Mouse (Mus musculus) ZHBTc4 (cell line): Measurements from ENCODE around the gene Rnd1.

Experiments used
- DNase-seq: peaks from one replicate; pipeline ENCODE4 v3.0.0-alpha.2; 2011; ENCODE audit warnings: low read depth, low spot score

The Rnd1 gene

DNA sequence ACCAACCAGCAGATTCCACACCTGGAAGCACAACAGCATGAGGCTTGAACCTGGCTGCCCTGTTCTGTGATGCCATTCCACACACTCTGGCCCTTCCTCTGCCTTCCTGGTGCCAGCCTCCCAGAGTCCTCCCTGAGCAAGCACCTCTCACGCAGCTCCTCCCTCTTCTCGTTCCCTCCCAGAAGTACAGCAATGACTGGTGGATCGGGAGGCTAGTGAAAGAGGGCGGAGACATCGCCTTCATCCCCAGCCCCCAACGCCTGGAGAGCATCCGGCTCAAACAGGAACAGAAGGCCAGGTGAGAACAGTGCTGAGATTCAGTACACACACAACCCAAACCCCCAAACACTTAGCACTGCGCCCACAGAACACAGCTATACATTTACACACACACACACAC lies 37.1 kb downstream of the Rnd1 start:
- DNase-seq = peak; percentile 91

DNA sequence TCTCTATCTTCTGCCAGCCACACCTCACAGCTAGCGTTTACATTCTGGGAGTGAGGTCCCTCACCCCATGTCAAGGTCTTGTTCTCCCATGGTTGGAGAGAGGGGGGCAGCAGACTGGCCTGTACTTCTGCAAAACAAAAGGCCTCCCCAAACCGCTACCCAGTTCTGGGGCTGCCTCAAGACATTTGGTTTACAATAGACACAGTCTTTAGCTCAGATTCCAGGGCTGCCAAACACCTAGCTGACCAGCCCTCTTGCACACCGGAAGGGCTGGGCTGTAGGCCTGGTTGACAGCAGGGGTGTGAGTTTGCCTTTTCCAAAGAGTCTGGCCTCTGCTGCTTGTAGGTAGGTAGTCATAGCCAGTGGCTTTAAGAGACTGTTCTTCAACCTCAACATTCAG lies 40.1 kb downstream of the Rnd1 start:
- DNase-seq = no peak

DNA sequence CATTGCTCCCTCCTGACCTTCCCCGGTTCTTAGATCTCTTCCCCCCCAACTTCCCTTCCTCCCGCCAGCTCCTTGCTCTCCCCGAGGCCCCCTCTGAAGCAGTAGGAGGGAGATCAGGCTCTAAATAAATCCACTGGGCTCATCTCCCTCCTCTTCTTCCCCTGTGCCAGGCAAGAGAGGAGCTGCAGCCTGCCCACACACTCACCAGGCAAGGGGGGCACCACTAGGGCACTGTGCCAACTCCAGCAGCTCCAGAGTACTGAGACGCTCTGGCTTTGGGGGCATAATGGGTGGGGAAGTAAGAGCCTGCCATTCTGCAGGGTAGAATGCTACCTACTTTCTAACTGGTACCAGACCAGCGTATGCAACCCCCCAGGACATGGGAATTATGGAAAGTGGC lies 40.7 kb downstream of the Rnd1 start:
- DNase-seq = no peak

DNA sequence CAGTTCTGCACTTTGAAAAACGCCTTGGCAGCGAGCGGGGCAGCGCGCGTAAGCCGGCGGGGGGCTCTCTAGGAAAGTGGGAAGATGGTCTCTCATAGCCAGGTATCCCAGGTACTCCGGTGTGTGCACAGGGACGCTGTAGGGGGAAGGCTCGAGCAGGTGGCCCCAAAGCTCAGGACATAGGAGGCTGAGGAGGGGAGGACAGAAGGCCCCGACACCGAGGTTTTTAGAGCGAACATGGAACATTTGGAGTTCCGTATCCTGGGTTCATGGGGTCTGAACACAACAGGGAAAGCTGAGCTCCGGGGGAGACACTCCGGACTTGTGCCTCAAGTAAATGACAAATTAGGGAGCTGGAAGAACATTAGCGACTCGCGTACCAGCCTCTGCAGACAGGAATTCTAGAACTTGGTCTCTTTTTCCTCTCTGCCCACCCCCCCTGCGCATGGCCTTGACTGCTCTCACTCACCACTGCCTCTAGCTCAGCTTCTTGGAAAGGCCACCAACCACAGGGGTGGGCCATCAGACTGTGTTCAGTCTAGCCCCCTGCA lies 41.9 kb downstream of the Rnd1 start:
- DNase-seq = no peak

DNA sequence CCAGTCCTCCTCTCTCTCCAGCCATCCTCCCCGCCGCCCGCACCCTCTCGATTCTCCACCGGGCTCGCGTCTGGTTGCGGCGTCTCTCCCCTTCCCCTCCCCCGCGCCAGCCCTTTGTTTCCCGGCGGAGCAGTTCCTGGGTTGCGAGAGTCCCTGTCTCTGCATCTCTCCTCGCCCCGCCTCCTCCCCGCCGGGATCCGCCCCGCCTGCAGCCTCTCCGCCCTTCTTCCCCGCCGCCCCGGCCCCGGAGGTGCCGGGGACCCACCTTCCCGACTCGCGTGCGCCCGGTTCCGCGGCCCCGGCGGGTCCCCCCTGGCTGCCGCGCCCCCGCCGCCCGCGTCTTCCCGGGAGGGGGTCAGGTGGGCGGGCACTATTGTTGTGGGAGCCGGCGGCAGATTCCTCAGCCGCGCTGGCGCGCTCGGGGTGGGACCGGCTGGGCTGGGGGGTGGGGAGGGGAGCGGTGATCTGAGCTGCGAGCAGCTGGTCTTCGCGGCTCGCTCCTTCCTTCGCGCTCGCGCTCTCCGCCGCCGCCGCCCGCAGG lies 42.6 kb downstream of the Rnd1 start:
- peak; percentile 93 for DNase-seq

DNA sequence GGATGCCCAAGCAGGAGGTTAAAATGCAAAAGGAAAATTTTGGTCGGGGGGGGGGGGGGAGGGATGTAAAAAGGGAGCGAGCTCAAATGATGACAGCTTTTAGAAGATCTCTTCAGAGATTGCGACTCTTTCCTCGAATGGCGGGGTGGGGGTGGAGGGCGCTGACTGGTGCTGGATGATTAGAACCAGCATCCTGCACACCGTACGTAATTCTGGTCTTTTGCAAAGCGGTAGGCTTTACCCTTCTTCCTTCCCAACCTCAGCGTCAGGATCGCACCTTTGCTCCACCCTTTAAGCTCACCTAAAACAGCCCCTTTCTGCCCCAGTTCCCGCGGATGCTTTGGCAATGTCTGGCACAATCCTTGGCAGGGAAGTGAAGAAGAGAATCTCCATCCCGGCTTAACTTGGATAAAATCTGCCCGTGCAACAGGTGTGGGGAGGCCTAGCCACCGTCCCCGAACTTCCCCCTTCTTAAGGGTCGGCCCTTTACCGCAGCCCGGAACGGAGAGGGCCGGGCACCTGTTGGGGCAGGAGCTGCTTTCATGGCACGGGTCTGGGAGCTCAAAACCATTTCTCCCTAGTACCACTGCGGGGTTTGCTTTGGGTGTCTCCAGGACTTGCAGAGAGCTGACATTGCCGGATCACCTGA lies 43.3 kb downstream of the Rnd1 start:
- DNase-seq = no peak

DNA sequence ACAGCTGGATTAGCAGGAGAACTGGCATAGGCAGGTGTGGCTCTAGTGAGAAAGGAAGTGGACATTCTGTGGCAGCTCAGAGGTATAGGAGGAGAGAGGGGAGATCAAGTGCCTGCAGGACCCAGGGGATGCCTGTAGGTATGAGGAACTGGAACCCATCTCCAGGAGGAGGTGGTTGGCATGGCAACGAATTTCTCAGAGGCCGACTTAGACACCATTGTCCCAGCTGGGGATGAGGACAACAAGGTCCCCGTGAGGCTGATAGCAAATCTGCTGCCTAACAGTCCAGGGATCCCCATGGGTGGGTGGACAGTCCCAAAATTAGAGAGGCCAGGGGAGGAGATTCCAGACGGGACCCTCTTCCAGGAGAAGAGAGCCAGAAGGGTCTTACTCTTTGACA lies 44.3 kb downstream of the Rnd1 start:
- no peak for DNase-seq

DNA sequence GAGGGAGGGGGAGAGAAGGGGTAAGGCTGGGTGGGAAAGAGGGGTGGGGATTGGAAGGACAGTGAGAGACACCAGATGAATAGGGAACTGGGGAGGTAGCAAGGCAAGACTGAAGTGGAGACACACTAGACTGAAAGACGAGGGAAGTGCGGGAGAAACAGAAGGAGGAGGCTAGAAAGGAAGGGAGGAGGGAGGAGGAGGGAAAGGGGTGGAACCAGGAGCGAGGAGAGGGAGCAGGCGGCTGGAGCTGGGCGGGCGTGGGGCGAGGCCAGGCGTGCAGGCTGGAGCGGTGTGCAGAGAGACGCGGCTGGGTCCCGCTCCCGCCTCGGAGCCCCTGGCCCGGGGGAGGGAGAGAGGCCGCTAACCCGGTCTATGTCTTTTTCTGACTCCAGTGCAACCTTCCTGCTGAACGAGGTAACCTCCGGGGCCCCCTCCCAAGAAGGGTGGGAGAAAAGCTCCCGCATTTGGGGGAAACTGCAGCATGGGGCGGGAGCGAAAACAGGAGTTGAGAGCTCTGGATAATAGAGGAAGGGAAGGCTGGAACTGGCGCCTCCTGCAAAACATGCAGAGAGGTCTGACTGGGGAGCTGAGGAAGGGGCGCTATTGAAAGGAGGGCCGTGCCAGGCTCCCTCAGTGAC lies 45.0 kb downstream of the Rnd1 start:
- peak; percentile 76 for DNase-seq

DNA sequence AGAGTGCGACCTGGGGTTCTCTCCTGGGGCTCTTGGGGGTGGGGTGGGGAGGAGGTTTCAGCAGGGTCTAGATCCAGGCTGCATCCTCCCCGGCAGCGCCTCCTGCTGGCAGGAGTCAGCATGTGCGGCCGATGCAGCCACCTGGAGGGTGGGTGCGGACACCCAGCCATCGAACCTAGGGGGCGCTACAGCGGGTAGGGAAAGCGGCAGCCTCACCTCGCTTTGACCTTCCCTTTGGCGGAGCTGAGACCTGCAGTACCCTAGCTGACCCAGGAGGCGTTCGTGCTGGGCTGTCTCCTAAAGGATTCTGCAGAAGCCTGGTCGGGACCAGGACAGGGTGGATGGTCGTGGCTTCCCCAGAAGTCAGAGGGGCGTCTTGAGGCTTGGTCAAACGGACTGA lies 45.8 kb downstream of the Rnd1 start:
- DNase-seq = peak; percentile 97

DNA sequence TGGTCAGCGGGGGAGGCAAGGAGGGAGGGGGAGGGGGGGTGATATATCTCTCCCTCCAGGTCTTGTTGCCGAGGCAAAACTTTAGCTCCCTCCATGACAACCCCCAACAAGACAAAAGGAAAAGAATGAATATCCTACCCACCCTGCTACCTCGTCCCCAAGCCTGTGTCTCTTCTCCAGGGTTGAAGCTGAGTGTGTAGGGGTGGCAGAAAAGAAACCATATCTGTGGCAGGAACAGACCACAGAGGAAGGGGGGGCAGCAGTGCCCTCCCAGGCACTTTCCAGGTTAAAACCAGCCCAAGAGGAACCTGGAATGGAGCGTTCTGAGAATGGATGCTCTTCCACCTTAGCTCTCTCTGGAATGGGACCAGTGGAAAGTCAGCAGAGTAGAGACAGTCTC lies 46.7 kb downstream of the Rnd1 start, which contains the start of gene Cacnb3:
Gene Cacnb3 (plus strand): TSS at position 301 of the 400 bp plus-strand sequence.
- DNase-seq = no peak

DNA sequence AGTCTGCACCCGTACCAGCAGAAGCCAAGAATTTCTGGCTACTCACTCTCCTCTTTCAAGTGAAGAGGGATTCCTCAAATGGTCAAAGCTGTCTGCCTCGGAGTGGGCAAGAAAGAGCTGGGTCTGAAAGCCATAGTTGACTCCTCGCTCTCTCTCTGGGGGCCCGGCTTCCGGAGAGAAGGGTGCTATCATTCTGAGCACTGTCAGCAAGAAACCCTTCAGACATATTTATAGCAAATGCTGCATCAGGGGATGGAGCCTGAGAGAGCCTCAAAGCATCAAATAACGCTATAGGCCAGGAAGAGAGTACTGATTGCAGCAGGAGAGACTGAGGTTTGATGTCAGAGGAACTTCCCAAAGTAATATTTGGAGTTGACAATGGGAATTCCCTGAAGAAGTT lies 47.8 kb downstream of the Rnd1 start:
- no peak for DNase-seq

DNA sequence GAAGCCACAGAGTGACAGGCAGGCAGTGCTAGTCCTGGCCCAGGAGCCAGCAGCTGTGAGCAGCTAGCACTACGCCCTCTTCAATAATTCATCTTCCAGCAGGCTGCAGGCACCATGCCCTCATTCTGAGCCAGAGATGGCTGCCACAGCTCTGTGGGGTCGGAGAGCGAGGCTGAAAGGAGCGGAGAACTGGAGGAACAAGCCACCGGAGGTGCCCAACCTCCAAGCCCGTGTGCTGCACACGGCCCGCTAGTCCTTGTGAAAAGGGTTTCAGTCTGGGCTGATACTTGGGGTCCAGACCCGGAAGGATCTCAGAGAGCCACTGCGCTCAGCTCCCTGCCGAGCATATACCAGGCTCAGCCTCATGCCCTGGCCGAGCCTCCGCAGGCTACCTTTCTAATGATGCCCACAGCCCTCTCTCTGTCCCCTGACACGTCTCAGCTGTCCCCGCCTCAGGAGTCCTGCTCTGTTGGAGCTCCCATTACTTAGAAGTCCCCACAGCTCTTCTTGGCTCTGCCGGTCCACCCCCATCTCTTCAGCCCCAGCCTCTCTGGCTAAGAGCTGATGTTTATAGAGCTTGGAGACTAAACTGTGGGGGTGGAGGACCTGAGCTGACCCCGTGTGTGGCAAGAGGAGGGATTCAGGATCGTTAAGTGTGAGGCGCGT lies 48.5 kb downstream of the Rnd1 start:
- DNase-seq = peak; percentile 76

DNA sequence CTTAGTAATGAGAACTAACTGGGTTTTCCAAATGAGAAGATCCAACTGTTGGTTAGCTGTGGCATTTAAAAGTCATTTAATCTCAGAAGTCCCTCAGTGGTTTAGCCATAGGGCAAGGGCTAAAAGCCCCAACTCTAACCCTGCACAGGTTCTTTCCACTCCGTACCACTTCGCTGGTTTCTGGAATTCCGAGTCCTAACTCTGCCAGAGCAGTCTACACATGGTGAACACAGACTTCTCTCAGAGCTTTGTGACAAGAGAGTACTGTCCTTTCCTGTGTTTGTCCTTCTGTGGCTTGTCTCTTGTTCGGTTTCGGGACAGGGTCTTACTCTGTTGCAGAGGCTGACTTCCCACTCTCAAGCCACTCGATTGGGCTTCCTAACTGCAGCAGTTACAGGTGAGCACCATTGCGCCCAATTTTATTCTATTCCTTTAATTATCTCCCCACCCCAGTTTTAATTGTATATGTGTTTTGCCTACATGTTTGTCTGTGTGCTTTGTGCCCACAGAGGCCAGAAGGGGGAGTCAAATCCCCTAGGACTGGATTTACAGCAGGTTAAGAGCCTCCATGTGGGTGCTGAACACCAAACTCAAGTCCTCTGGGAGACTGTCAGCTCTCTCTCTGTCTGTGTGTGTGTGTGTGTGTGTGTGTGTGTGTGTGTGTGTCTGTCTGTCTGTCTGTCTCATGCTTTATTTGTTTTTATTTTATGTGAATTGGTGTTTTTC lies 50.6 kb downstream of the Rnd1 start:
- peak; percentile 62 for DNase-seq

DNA sequence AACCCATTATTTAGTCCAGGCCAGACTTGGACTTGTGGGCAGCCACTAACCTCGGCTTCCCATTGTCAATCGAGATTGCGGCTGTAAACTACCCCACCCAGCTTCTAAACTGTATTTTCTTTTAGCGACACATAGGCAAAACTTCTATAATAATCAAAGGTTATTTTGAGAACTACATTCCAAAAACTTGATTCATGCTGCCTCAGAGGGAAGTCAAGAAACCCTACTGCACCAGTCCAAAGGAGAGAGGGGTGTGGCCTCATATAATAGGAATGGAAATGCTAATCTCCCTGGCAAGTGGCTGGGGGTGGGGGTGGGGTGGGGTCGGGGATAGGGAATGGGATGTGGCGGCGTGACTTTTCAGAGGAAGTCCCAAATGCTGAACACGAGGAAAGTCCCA lies 51.2 kb downstream of the Rnd1 start:
- peak; percentile 81 for DNase-seq

DNA sequence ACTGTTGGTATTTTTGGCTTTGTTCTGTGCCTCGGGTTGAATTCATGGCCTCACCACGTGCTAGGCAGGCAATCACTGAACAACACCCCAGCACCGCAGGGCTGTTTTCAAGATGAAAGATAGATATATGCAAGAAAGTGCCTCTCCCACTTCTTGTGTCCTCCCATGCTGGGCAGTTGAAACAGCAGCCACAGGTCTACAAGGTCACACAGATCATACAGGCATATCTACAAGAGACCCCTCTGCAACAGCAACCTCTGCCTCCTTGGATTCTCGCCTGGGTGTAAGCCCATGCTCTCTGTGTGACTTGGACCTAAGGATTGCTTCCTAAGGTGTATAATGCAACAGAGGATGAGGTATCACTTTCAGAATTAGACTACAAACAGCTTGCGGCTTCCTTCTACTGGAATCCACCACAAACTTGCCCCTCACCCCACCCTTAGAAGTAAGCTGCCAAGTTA lies 53.9 kb downstream of the Rnd1 start:
- DNase-seq = no peak

DNA sequence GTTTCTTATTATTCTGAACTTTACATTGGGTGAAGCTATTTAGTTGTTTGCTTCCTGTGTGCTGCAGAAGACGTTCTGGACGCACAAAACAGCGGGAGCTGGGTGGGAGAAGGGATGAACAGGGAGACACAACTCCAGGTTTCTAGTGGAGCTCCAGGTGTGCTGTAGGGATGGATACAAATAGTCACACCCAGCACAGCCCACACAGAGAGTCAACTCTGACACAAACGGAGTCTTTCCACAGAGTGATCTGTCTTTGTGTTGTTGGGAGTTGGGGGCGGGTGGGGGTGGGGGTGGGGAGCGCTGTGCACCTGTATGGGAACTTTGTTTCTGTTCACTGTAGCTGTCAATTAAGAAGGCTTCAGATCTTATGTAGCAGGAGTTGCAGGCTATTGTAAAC lies 54.5 kb downstream of the Rnd1 start:
- DNase-seq = no peak

DNA sequence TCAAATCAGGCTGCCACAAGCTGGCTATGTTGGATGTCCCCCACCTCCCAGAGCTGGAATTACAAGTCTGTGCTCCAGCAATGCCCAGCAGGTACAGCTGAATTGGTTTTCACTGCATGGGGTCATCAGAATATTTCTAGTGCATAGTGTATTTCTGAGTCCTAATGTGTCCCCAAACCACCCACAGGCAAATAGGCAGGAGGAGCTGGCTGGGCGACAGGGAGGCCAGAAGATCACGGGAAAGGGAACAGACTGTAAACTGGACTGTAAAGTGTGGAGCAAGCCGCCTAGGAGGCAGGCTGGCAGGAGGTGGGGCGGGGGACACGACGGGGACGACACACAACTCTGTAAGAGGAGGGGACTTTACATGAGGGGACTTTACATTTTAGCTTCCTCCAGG lies 55.1 kb downstream of the Rnd1 start:
- no peak for DNase-seq

DNA sequence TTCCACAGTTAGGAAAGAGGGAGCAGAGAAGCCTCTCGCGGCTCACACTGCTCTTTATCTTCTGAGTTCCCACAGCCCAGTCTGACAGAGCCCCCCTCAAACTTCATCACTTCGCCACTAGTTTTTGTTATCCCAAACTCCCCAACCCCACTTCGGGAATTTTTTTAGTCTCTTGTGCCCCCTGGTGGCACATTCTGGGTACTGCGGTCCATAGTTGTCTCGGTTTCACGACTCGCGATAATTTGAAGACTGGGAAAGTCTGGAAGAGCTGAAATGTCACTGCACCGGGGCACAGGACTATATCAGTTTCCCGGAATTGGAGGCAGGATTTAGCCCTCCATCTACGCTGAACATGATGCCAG lies 60.1 kb downstream of the Rnd1 start:
- DNase-seq = peak; percentile 88

DNA sequence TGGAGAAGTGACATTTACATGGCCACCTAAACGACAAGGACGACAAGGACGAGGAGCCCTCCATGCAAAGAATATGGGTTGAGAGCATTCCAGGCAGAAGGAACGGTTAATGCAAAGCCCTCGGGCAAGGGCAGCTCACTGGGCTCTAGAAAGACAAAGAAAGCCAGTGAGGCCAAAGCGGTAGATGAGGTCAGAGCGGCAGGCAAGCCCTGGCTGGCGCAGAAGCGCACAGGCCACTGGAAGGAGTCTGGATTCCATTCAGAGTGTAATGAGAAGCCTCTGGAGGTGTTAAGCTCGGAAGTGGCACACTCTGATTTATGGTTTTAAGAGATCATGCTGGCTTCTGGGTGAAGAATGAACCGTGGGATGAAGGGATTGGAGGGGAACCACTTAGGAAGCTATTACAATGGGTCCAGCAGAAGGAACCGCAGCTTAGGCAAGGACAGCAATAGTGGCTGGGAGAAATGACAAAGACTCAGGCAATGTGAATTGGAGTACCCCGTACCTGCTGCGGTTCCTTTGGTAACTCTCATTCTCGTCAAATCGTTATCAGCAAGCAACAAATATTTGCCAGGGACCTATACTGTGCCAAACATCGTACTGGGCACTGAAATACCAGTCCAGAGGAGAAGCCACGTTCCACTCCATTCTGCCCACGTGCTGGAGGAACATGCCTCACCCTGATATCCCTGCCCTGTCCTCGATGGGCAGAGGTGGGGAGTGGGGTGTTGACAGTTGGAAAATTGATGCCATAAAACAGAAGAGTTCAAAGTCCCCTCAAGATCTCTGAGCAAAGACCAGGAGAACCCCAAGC lies 60.7 kb downstream of the Rnd1 start:
- DNase-seq = no peak

DNA sequence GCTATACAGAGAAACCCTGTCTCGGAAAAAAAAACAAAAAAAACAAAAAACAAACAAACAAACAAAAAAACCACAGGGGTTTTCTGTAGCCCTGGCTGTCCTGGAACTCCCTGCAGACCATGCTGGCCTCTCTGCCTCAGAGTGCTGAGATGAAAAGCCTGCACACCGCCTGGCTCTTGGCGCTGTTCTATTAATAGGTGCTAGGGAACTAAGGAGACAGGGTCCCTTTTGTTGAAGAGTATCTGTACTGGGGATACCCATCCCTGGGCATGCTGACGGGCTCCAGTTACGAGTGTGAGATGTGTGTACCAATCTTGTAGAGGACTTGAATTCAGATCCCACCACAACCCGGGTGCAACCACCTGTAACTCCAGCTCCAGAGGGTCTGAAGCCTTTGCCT lies 61.5 kb downstream of the Rnd1 start:
- no peak for DNase-seq

DNA sequence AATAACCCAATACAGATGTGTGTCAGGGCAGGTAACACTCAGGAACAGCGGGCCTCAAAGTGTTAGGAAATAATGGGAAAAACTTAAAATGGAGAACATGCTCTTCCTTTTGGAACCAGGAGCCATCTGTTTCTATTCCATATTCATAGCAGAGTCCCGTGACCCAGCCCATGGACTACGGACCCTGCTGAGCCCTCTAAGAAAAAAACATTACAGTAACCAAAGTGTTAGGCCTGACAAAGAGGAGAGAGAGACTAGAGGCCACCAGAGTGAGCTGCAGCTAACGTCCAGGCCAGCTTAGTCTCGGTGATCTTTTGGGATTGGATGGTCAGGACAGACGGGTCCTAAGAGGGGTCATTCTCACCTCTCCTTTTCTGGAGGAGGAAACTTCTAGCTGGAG lies 62.3 kb downstream of the Rnd1 start:
- DNase-seq = no peak
